Mouse (Mus musculus): ENCODE results near the gene Uaca. TPM values are rescaled to one million over a fixed set of nuclear protein-coding genes. Genes with fewer than 3 reads are reported as not detected.

Uaca gene
- total RNA-seq, 2 experiments from 2014 or later: 38.0 to 53.3 TPM

GRCm38 (mm10) chr9:60886431-60887371 lies 92.4 kb downstream of the Uaca start:
- DNase-seq: no peak

GRCm38 (mm10) chr9:60887389-60887811 lies 93.1 kb downstream of the Uaca start:
- DNase-seq: no peak

- DNase-seq: no peak
These were observed 99.2 kb downstream of the Uaca start for GRCm38 (mm10) chr9:60893511-60893910.

- DNase-seq: peak; percentile 77 to 83
These were observed 101.3 kb downstream of the Uaca start for GRCm38 (mm10) chr9:60895486-60896110.

GRCm38 (mm10) chr9:60898291-60899020 lies 104.1 kb downstream of the Uaca start:
- DNase-seq: peak; percentile 17 to 20

- peak; percentile 8 to 19 for DNase-seq
These were observed 104.9 kb downstream of the Uaca start for GRCm38 (mm10) chr9:60899201-60899600.

- DNase-seq: no peak
These were observed 105.6 kb downstream of the Uaca start for GRCm38 (mm10) chr9:60899797-60900459.

GRCm38 (mm10) chr9:60912266-60912665 lies 117.9 kb downstream of the Uaca start:
- DNase-seq: peak in 1 of 2 experiments; percentile 12

- peak; percentile 34 to 49 for DNase-seq
These were observed 119.3 kb downstream of the Uaca start for GRCm38 (mm10) chr9:60913626-60914025.

- no peak for DNase-seq
These were observed 125.8 kb downstream of the Uaca start for GRCm38 (mm10) chr9:60919936-60920672.

- DNase-seq: peak; percentile 43 to 52
These were observed 126.3 kb downstream of the Uaca start for GRCm38 (mm10) chr9:60920673-60921062.

- DNase-seq: no peak
These were observed 126.9 kb downstream of the Uaca start for GRCm38 (mm10) chr9:60921287-60921686.

GRCm38 (mm10) chr9:60921831-60922230 lies 127.5 kb downstream of the Uaca start:
- no peak for DNase-seq

GRCm38 (mm10) chr9:60926301-60926700 lies 132.0 kb downstream of the Uaca start:
- no peak for DNase-seq

GRCm38 (mm10) chr9:60929290-60929983 lies 135.1 kb downstream of the Uaca start:
- no peak for DNase-seq

Other genes starting within 250 kb of the Uaca start
- 10 to 100 TPM; 15.3 to 19.4 TPM for gene Lrrc49, start 106.4 kb upstream of the Uaca start, total RNA-seq (2021)
- 1 to 10 TPM; 2.3 to 3.0 TPM for gene Larp6, start 81.6 kb upstream of the Uaca start, total RNA-seq (2021)

Measured in adrenal gland, postnatal 36 days (tissue).